Mouse (Mus musculus) stomach, postnatal 0 days (tissue): ENCODE results near the gene Slc6a9. TPM values are rescaled to one million over a fixed set of nuclear protein-coding genes. Genes with fewer than 3 reads are reported as not detected.

ENCODE experiments used
- ATAC-seq: fragments of 200-750 bp; cut with Nextera tagmentation; 2 replicates; pipeline ENCODE4 v1.8.0; 2017; ENCODE audit not compliant: low FRiP score, low TSS enrichment
- DNase-seq: peaks from one replicate; pipeline ENCODE4 v3.0.0-alpha.2; 2016; ENCODE audit warnings: low spot score
- H3K27ac ChIP-seq: fragments of 300-500 bp; sonication (generic); replicated peaks from 2 replicates; pipeline ENCODE4 v1.5.1; 2014; ENCODE audit warnings: mild to moderate bottlenecking, control low read depth
- H3K27me3 ChIP-seq: fragments of 300-500 bp; sonication (generic); 2 replicates; pipeline ENCODE4 v1.6.1; 2014; ENCODE audit warnings: low read length; ENCODE audit not compliant: control insufficient read depth, insufficient read depth
- H3K36me3 ChIP-seq: fragments of 300-500 bp; sonication (generic); 2 replicates; pipeline ENCODE4 v1.6.1; 2014; ENCODE audit warnings: low read length, mixed read lengths; ENCODE audit not compliant: control insufficient read depth, insufficient read depth
- H3K4me1 ChIP-seq: fragments of 300-500 bp; sonication (generic); replicated peaks from 2 replicates; pipeline ENCODE4 v1.6.1; 2014; ENCODE audit warnings: antibody characterized with exemption; ENCODE audit not compliant: control insufficient read depth, insufficient read depth
- H3K4me2 ChIP-seq: fragments of 300-500 bp; sonication (generic); replicated peaks from 2 replicates; pipeline ENCODE4 v1.6.1; 2014; ENCODE audit warnings: low read depth, mild to moderate bottlenecking, control low read depth, moderate library complexity
- H3K4me3 ChIP-seq: fragments of 300-500 bp; sonication (generic); 2 replicates; pipeline ENCODE4 v1.5.1; 2014; ENCODE audit warnings: low read depth, low read length, control low read depth
- H3K9ac ChIP-seq: fragments of 300-500 bp; sonication (generic); 2 replicates; pipeline ENCODE4 v1.6.1; 2014; ENCODE audit warnings: mild to moderate bottlenecking, low read length, control low read depth, mixed read lengths
- H3K9me3 ChIP-seq: fragments of 300-500 bp; sonication (generic); 2 replicates; pipeline ENCODE4 v1.6.1; 2016; ENCODE audit warnings: low read length; ENCODE audit not compliant: control insufficient read depth
- CTCF ChIP-seq: IDR thresholded peaks from 2 replicates; pipeline ENCODE4 v1.5.1; 2016; ENCODE audit warnings: antibody characterized with exemption, low read depth, mild to moderate bottlenecking, moderate library complexity
- EP300 ChIP-seq: optimal IDR thresholded peaks from 2 replicates; pipeline ENCODE3; 2016; ENCODE audit warnings: antibody characterized with exemption
- WGBS: fragments of 180-500 bp; shearing (Covaris S2); extraction: QIAGEN DNeasy Blood & Tissue Kit; methylation state at CpG from one replicate; pipeline ENCODE4 v1.1.7; 2014; 5-methylcytosine and 5-hydroxymethylcytosine counted together
- polyA plus RNA-seq: library from polyadenylated mRNA; unstranded; fragments of >200 nt; fragmentation: Nextera tagmentation; extraction: Ambion mirVana; gene quantifications from 2 replicates; pipeline ENCODE4 v1.2.1, GENCODE M21; 2015

Slc6a9 gene
- polyA plus RNA-seq, result 20.6 and 25.2 TPM in 2 replicates

DNA sequence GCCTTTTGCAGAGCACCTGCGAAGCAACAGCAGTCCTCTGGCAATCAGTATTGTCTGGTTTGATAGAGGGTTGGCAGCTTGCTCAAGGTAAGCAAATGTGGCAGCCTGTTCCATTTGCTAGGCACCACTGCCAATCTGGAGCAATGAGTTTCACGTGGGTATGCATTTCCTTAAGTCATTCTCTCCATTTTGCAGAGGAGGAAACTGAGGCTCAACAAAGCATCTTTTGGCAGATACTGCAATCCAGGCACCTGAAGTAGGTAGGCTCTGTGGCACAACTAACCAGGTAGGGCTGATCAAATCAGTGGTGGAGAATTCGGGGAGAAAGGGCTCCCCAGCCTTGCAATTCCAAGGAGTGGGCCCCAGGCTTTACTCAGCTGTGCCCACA lies at the start of gene Slc6a9:
Gene Slc6a9 (plus strand): TSS at position 50 of the 388 bp plus-strand sequence.
- peak within 1 kb of the TSS; percentile 60 for H3K4me3 ChIP-seq
- H3K4me2 ChIP-seq, result peak within 1 kb of the TSS; percentile 95
- H3K9me3 ChIP-seq, result no peaks in the 10 kb centered on the region
- no peaks in the 10 kb centered on the region for H3K27me3 ChIP-seq
- H3K9ac ChIP-seq, result peak within 1 kb of the TSS; percentile 62
- peak within 1 kb of the TSS; percentile 84 for H3K27ac ChIP-seq
- no peak for ATAC-seq
- no peak for DNase-seq
- WGBS, result 33% methylated on average over 3 of the region's 3 CpGs
- H3K4me1 ChIP-seq, result peaks cover 15% of the 10 kb centered on the region; the same call in 1 of the 2 replicates
- TF ChIP-seq EP300 (no peak), CTCF (peak; percentile 30; the same call in 1 of the 2 replicates)
- no peaks in the 10 kb centered on the region for H3K36me3 ChIP-seq

DNA sequence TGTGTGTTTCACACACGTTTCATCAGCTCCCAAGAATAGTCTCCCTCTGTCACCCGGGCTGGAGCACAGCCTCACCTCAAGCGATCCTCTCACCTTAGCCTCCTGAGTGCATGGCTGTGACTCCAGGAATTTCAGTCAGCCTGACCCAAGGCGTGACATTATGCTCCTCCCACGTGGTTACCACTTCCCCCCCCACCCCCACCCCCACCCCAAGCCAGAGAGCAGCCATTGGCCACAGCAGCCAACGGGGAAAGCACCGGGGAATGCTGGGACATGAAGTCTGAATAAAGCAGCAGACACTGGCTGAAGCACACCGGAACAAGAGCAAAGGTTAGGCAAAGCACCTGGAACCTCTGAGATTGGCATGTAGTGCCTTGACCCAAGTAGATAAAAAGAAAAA lies 47.3 kb upstream of the Slc6a9 start:
- ATAC-seq, result peak; percentile 91
- H3K27ac ChIP-seq, result no peak overlapping the region
- H3K4me3 ChIP-seq, result no peak overlapping the region
- peak; percentile 84 for DNase-seq
- H3K9ac ChIP-seq, result no peak overlapping the region
- H3K27me3 ChIP-seq, result no peaks in the 10 kb centered on the region
- TF ChIP-seq CTCF, result no peak
- TF ChIP-seq EP300, result no peak
- H3K4me1 ChIP-seq, result no peaks in the 10 kb centered on the region
- WGBS, result 21% methylated on average over 8 of the region's 8 CpGs
- H3K9me3 ChIP-seq, result no peaks in the 10 kb centered on the region
- H3K4me2 ChIP-seq, result no peak overlapping the region
- H3K36me3 ChIP-seq, result no peaks in the 10 kb centered on the region

DNA sequence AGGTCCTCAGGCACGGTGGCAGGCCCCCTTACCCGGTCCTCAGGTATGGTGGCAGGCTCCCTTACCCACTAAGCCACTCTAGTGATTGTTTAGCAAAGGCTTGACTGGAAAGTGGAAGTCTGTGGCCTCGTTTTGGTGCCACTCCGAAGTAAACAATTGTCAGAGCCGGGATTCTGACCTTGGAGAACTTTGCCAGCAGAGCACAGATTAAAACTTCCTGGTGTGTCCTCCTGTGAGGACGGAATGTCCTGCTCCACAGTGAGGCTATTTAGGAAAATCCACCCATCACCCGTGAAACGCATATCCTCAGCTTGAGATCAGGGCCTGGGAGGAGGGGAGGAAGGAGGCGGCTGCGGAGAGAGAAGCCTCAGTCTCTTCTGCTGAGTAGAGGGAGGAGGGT lies 46.0 kb upstream of the Slc6a9 start:
- no peak overlapping the region for H3K9ac ChIP-seq
- 58% methylated on average over 10 of the region's 10 CpGs for WGBS
- H3K4me3 ChIP-seq, result no peak overlapping the region
- no peak overlapping the region for H3K4me2 ChIP-seq
- H3K4me1 ChIP-seq, result no peaks in the 10 kb centered on the region
- no peaks in the 10 kb centered on the region for H3K36me3 ChIP-seq
- TF ChIP-seq CTCF, result no peak
- TF ChIP-seq EP300, result no peak
- ATAC-seq (no peak), DNase-seq (no peak)
- no peak overlapping the region for H3K27ac ChIP-seq
- no peaks in the 10 kb centered on the region for H3K27me3 ChIP-seq
- H3K9me3 ChIP-seq, result no peaks in the 10 kb centered on the region

DNA sequence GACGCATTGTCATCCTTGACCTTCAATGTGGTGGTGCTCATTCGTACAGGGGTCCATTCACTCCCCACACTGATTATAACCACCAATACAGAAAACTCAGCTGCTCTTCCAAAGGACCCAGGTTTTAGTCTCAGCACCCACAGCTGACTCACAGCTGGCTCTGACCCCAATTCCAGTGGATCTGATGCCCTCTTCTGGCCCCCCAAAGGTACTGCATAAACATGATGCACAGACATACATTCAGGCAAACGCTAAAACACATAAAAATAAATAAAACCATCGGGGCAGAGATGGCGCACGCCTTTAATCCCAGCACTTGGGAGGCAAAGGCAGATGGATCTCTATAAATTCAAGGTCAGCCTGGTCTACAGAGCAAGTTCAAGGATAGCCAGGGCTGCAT lies 34.4 kb upstream of the Slc6a9 start:
- 80% methylated on average over 6 of the region's 6 CpGs for WGBS

DNA sequence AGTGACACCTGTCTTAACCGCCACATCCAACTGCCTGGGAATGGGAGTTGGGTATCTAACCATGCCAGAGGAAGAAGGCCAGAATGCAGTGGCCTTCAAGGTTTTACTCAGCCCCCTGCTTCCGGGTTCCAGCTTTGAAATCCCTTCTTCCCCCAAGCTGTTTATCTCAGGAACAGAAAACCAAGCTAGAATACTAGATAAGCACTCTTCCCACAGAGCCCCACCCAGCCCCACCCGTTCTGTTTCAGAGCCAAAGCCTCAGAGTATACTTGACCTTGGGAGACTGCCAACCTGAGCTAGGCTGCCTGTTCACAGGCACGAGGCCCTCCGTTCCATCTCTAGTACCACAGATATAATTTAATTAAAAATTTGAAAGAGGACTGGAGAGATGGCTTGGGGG lies 27.3 kb upstream of the Slc6a9 start:
- WGBS, result 35% methylated on average over 5 of the region's 5 CpGs

More for the DNA sequence above, 34.4 kb upstream of the Slc6a9 start:
- Histone ChIP-seq H3K27ac (no peak overlapping the region), H3K4me2 (no peak overlapping the region), H3K9me3 (no peaks in the 10 kb centered on the region), H3K4me3 (no peak overlapping the region), H3K36me3 (no peaks in the 10 kb centered on the region), H3K4me1 (no peaks in the 10 kb centered on the region), H3K9ac (no peak overlapping the region), H3K27me3 (no peaks in the 10 kb centered on the region)
- no peak for ATAC-seq
- no peak for DNase-seq
- TF ChIP-seq EP300 (no peak), CTCF (peak; percentile 43)

DNA sequence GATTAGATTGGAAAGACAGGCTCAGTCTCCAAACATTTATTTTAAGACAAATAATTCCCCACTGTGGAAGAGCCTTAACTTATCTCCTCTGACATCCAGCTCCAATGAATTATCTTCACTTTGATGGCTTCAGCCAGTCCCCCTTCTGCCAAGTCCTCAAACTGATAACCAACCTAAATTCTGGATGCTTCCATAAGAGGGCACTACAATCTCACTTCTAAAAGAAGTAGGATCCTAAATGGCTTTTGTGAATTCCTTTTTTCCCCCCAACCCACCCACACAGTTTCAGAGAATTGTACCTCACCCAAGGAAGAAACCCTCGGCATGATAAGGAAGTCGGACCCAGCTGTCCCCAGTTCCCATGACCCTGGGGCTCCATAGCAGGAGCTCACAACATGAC lies 23.4 kb upstream of the Slc6a9 start:
- Histone ChIP-seq H3K36me3 (no peaks in the 10 kb centered on the region), H3K27me3 (no peaks in the 10 kb centered on the region), H3K4me2 (no peak overlapping the region), H3K9me3 (no peaks in the 10 kb centered on the region), H3K9ac (no peak overlapping the region), H3K4me3 (no peak overlapping the region), H3K4me1 (no peaks in the 10 kb centered on the region), H3K27ac (no peak overlapping the region)
- ATAC-seq (no peak), DNase-seq (no peak)
- TF ChIP-seq EP300 (no peak), CTCF (peak; percentile 65)
- 39% methylated on average over 2 of the region's 2 CpGs for WGBS

More for the DNA sequence above, 27.3 kb upstream of the Slc6a9 start:
- Histone ChIP-seq H3K4me3 (no peak overlapping the region), H3K4me2 (no peak overlapping the region), H3K27me3 (no peaks in the 10 kb centered on the region), H3K9ac (no peak overlapping the region), H3K9me3 (no peaks in the 10 kb centered on the region), H3K36me3 (no peaks in the 10 kb centered on the region), H3K4me1 (no peaks in the 10 kb centered on the region), H3K27ac (no peak overlapping the region)
- TF ChIP-seq CTCF, result no peak
- TF ChIP-seq EP300, result no peak
- peak; percentile 70 for DNase-seq
- peak; percentile 64 for ATAC-seq
